Mouse (Mus musculus) C2C12 (cell line): ENCODE results near the gene Nebl.

Experiments used
- CEBPB ChIP-seq: IDR thresholded peaks from one replicate; pipeline ENCODE4 v1.6.1; 2011; ENCODE audit warnings: low read depth, mild to moderate bottlenecking, control low read depth, moderate library complexity
- CTCF ChIP-seq: IDR thresholded peaks from one replicate; pipeline ENCODE4 v1.5.1; 2011; ENCODE audit not compliant: control insufficient read depth, insufficient read depth, insufficient read length
- MAX ChIP-seq: IDR thresholded peaks from one replicate; pipeline ENCODE4 v1.6.1; 2011; ENCODE audit warnings: mild to moderate bottlenecking, control low read depth
- MYOD1 ChIP-seq: IDR thresholded peaks from one replicate; pipeline ENCODE4 v1.6.1; 2011; ENCODE audit warnings: low read depth; ENCODE audit not compliant: control insufficient read depth, insufficient read length
- USF1 ChIP-seq: IDR thresholded peaks from one replicate; pipeline ENCODE4 v1.6.1; 2011; ENCODE audit warnings: low read depth, mild to moderate bottlenecking, control low read depth, moderate library complexity

DNA sequence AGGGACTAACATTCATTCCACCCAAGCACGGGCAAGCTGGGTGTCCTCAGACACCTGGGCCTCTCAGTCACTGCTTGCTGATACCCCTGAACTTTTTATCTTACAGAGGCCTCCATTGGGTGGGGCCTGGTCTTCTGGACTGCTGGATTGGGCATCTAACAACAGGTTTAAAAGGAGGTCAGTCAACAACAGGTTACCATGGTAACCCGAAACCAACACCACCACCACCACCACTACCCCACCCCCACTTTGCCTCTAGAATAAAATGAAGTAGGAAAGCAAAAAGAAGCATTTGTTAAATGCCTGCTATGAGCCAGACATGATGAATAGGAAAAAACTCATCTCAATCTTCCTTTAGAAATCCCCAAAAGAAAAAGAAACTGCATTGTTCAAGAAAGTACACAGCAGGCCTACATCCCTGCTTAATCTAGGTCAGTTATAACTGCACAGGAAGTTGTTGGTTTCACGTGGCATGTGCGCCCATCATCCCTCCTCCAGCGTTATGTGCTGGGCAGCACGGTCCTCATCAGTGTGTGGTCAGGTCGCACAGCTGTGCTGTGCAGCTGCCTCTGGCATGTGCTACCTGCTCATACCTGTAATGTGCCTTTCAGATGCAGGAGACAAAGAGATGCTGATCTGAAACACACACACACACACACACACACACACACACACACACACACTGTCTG lies 28.6 kb downstream of the Nebl start:
- no peak for TF ChIP-seq CTCF
- TF ChIP-seq USF1 = no peak
- no peak for TF ChIP-seq MAX
- TF ChIP-seq MYOD1 = no peak
- no peak for TF ChIP-seq CEBPB
